Mouse (Mus musculus) CH12F3 (cell line): ENCODE results near the gene Plekhh3.

Experiments
- in situ Hi-C: fragments of 300-500 bp; cut with MboI; formaldehyde crosslinking; loops from 2 replicates; pipeline ENCODE4 v1.14.3; 2020; ENCODE audit warnings: low sequenced_read_pairs

Plekhh3 gene

DNA sequence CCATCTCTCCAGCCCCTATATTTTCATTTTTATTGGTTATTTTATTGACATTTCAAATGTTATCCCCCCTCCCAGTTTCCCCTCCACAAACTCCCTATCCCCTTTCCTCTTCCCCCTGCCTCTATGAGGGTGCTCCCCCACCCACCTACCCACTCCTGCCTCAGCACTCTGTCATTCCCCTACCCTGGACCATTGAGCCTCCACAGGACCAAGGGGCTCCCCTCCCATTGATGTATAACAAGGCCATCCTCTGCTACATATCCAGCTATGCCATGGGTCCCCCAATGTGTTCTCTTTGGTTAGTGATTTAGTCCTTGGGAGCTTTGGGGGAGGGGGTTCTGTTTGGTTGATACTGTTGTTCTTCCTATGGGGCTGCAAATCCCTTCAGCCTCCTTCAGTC is 16.5 kb downstream of the Plekhh3 start:
- in situ Hi-C loops, result no loop called here

DNA sequence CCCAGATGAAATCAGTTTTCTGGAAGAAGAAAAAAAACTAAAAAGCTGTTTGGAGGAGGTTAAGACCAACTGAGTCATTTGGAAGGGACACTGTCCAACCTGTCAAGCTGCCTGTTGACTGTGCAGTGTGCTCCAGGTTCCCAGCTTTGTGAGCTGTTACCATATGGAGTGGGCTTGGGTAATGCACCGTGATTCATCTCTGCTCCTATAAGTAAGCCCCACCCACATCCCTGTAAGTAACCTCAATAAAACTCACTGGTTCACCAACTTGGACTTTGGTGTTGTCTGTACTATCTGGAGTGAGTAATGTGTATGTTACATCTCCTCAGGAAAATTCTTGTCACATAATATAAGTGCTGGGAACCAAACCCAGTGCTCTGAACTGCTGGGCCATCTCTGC is 18.3 kb downstream of the Plekhh3 start:
- in situ Hi-C loops, result no loop called here

DNA sequence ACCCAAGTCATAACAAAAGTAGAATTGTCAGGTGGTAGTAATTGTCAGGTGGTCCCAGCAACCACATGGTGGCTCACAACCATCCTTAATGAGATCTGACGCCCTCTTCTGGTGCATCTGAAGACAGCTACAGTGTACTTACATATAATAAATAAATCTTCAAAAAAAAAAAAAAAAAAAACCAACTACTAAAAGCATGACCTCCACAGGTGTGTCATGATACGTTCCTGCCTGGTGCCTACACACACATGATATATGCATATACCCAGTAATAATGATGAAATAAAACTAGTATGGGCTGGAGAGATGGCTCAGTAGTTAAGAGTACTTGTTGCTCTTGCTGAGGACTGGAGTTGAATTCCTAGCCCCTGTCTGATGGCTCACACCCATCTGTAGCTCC is 20.1 kb downstream of the Plekhh3 start:
- in situ Hi-C loops, result no loop called here

DNA sequence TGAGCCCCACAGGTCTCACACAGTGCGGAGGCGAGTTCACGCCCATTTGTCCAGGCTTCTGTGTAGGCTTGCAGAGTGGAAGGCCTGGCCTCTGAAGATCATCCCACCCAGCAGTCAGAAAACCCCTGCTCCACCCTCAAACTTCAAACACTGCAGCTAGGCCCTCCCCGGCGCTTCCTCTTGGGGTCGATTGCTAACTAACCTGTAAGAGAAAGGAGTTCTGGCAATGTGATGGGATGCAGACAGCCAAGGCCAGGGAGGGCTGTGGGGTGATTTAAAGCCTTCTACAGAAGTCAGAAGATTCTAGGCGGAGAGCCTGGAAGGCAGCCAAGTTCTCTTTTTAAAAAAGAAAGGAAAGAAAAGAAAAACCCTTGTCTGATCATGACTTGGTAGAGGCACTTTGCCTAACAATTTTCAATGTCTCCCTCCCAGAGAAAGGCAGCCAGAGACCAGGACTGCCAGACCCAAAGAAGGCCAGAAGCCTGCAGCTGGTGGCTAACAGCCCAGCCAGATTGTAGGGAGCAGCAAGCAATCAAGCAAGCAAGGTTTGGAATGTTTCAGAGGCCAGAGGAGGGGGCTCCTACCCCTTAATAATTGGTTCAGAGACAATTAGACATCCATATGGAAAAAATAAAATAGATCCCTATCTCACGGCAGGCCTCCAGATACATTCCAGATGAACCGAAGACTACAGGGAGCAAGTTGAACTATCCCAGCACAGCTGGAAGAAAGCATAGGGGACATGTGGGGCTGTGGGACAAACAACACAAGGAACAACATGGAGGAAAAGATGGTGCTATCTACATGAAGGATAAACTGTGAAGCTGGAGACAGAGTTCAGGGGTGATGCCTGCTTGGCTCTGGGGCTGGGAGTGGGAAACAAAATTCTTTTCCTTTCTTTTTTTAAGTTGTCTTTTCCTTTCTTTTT is 21.7 kb downstream of the Plekhh3 start:
- in situ Hi-C loops, result no loop called here

DNA sequence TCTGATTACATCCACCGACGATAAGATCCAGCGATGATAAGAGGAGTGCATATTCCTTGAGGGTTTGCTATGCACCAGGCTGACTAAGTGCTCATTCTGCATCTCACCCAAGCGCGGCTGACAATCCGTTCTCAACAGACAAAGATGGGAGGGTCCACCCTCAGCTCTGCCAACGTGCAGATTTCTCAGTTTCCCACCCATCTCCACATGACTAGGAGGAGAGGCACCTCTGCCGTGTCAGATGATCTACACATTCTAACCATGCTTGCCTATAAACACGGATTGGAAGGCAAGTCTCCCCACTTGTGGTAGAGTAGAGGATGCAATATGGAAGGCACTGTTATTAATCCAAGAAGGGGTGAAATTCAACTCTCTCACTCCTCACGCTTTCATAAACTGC is 22.4 kb downstream of the Plekhh3 start:
- in situ Hi-C loops, result no loop called here

DNA sequence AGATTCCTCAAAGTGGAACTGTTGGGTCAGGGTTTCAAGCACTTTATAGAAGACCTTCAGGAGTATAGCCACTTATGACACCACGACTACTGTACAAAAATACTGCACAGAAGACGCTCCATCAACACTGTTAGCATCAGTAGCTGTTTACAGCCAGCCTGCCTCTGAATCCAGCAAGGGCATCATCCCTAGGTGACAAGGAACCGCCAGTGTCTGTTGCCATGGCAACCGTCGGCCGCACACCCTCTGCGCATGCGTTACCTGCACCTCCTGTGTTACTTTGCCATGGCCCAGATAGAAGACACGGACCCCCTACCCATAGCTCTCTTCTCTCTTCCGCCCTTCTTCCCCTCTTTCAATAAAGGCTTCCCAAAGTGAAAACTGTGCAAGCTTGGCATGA is 24.8 kb downstream of the Plekhh3 start:
- in situ Hi-C loops, result no loop called here

DNA sequence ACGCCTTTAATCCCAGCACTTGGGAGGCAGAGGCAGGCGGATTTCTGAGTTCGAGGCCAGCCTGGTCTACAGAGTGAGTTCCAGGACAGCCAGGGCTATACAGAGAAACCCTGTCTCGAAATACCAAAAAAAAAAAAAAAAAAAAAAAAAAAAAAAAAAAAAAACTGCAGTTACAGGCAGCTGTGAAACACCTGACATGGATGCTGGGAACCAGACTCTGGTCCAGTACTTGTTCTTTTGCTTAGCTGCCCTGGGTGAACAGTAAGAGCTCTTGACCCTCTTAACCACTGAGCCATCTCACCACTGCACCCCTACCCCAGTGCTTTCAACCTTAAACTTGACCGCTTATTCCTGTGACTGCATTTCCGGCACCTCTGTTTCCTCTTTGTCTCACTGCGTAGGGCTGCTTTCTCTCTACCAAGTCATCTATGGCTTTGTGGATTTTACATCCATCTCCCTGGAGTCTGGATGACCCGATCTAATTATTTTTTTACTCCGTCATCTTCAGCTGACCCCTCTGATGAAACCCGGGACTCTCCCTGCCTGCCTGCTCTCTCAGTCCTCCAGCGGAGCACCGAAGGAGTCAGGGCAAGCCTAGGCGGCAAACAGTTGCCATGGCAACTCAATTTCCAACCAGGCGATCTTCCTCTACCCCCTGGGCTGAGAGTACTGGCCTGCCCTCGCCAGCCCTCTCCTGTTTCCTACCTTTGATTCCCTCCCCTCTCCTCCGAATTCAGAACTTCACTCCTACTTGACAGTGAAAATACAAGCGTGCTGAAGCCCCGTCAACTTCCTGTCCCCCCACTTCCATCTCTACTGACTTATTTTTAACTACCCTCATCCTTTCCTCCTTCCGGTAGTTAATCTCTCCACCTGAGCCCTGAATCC is 27.6 kb downstream of the Plekhh3 start:
- in situ Hi-C loops, result no loop called here

DNA sequence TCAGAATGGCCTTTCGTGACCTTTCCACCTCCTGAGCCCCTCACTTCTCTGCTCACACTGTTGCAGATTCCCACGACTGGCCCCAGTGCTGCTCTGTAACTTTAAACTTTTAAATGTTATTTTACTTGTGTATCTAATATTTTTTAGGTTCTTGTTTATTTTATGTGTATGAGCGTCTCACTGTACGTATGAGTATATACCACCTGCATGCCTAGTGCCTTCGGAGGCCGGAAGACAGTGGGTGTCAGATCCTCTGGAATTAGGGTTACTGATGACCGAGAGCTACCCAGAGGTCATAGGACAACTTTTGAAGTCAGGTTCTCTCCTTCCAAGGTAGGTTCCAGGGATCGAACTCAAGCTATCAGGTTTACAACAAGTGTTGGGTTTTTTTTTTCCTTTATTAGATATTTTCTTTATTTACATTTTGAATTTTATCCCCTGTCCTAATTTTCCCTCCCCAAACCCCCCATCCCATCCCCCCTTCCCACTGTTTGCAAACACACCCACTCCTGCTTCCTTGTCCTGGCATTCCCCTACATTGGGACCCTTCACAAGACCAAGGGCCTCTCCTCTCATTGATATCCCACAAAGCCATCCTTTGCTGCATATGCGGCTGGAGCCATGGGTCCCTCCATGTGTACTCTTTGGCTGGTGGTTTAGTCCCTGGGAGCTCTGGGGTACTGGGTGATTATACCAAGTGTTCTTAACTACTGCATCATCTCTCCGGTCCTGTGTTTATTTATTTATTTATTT is 28.8 kb downstream of the Plekhh3 start:
- in situ Hi-C loops, result no loop called here

DNA sequence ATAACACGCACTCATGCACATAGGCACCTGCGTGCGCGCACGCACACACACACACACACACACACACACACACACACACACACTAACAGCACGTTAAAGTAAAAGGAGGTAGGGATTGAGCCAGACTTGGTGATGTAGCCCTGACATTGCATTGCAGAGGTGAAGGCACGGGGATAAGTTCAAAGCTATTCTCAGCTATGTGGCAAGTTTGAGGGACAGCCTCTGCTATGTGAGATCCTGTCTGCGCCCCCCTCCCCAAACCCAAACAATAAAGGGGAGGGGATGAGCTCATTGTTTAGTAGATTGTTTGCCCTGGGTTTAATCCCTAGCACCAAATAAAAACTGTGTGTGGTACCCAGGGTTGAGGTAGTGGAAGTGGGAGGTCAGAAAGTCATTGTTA is 30.1 kb downstream of the Plekhh3 start:
- in situ Hi-C loops, result no loop called here

DNA sequence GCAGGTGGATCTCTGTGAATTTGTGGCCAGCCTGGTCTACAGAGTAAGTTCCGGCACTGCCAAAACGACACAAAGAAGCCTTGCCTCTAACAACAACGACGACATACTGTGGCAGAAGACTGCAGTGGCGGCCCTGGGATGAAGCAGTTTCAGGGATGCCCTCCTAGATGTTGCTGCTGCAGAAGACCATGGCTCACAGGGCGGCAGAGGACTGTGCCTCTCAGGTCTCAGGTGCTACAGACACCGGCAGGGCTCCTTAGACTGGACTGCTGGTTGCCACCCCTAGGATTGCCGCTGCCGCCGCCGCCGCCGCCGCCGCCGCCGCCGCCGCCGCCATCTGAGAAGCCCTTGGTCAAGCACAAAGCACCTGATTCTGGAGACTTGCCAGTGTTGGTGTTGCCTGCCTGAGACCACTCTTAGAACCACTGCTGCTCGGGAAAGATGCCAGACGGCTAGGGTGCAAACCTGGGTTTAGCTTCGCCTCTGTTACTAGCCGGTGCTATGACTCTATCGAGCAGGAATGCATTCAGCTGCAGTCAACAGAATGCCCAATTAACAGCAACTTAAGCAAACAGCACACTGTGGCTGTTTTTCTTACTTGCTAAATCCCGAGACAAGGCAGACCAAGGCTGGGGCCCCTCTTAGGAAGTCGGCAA is 30.9 kb downstream of the Plekhh3 start:
- in situ Hi-C loops, result no loop called here

DNA sequence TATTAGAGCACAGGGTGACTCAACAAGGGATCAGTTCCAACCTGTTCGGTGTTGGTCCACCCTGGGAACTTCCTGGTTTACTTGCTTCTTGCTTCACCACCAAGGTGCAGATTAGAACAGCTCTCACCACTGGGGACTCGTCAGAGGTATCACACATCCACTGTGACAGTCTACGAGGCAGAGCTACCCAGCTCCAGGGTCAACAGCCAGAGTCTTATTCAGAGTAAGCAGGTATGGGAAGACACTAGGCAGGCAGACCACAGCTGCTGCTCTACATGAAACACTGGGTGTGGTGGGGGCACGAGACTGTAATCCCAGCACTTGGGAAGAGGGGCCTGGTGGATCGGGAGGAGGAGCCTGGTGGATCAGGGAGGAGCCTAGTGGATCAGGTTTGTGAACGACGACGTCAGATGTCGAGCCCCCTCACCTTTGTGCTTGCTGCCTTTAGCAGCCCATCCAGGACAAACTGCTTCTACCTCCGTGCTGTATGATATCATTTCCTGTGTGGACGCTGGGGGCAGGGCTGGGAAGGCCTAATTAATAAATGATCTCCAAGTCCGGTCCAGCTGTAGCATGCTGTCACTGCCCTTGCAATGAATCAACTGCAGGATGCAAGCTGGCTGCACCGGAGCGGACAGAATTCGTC is 32.5 kb downstream of the Plekhh3 start:
- in situ Hi-C loops, result no loop called here

DNA sequence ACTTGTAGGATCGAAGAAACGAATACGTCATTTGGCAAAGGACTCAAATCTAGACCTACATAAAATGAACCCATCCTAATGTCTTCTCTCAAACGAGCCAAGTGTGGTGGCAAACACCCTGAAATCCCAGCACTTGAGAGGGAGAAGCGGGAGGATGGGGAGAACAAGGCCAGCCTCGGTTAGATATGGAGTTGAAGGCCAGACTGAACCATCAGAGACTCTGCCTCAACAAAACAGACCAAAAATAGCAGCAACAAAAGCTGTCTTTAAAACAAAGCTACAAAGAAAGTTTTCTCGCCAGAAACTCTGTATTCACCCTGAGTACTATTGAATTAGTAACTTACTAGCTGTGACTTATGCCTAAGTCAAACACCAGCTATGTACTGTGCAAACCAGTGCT is 34.2 kb downstream of the Plekhh3 start:
- in situ Hi-C loops, result no loop called here

DNA sequence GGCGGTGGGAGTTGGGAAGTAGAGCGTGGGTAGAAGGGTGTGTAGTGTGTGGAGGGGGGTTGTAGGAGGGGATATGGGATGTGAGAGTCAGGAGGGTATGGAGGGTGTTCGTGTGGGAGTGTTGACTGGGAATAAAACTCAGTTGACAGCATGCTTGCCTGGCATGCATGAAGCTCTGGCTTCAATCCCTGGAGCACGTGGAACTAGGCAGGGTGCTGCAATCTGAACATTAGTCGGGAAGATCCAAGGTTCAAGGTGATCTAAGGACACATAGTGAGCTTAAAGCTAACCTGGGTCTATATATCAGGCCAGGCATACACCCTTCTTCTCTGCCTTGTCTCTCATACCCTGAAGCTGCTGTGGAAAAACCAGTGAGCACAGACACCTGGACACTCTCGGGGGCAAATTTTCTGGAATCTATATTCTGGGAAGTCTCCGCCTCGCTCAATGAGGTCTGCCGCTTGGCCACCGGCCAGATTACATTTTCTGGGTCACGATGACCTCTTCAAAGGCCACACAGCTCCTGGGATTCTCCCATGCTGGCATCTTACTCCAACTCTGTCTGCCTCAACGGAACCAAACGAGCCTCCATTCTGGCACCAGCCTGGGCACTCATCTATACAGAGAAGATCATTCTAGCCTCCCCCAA is 36.8 kb downstream of the Plekhh3 start:
- in situ Hi-C loops, result no loop called here

DNA sequence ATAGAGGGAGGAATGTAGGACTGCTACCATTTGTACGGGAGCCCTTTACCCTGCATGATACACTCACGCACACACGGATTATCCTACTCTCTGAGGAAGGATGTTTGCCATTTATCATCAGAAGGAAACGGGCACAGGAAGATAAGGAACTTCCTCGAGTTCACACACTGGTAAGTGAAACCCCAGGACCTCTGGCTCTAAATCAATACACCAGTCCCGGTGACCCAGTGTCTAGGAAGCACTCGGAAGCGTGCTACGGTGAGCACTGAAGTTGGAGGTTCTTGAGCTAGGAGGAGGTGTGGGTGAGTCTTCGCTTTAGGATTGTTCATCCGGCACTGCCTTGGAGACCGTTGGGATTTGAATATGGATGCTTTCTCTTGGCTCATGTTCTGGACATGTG is 38.1 kb downstream of the Plekhh3 start:
- in situ Hi-C loops, result no loop called here

DNA sequence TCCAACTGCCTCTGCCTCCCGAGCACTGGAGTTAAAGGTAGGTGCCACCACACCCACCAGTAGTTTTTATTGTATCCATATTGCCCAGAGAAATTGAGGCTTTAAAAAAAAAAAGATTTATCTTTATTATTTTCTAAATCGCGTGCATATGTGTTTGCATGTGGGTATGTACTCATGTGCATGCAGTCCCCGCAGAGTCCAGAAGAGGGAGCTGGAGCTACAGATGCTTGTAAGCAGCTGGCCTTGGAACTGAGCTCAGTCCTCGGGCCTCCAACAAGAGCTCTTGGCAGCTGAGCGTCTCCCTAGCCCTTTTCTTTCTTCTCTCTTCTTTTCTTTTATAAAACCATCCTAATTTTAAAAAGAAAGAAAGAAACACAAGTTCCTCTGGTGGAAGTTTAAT is 39.5 kb downstream of the Plekhh3 start:
- in situ Hi-C loops, result no loop called here

DNA sequence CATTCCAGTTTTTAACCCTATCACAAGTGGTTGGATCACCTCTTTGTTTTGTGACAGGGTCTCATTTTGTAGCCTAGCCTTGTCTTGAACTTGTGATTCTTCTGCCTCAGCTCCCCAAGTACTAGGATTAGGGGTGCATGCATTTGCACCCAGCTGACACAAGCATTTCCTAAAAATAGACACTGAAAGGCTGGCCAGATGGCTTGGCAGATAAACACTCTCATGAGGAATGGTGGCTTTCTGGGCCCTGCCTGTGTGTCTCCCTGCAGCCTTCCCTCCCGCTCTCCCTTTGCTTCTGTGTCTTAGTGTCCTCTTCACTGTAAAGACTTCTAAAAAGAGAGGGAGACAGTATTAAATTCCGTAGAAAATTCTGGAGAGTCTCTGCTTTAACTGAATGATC is 40.0 kb downstream of the Plekhh3 start:
- in situ Hi-C loops, result no loop called here

DNA sequence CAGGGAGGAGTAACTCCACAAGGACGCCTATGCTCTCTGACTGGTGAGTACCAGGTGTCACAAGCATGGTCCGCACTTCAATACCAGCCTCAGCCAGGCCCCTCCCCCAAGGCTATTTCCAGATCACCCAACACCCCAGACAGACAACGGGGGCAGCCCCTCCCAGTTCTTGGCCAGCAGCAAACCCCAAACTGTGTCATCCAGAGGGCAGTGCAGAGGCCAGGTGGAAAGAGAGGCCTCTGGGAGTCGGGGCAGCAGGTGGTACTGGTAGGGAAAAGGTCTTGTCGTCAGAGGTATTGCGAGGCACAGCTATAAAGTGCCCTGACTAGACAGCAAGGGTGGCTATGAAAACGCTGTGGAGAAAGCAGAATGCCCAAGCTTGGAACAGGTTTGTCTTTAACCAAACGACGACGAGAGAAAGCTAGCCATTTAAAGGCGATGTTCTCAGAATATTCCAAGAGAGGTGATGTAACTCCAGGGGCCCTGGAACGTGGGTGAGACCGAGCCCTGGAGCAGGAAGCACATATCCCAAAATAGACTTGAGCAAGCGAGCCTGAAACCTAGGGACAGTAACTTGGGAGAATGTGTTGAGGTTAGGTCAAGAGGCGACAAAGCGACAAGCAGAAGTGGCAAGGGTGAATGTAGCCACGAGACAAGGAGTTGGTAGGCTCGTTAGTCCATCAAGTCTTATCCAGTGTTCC is 40.9 kb downstream of the Plekhh3 start:
- in situ Hi-C loops, result no loop called here

DNA sequence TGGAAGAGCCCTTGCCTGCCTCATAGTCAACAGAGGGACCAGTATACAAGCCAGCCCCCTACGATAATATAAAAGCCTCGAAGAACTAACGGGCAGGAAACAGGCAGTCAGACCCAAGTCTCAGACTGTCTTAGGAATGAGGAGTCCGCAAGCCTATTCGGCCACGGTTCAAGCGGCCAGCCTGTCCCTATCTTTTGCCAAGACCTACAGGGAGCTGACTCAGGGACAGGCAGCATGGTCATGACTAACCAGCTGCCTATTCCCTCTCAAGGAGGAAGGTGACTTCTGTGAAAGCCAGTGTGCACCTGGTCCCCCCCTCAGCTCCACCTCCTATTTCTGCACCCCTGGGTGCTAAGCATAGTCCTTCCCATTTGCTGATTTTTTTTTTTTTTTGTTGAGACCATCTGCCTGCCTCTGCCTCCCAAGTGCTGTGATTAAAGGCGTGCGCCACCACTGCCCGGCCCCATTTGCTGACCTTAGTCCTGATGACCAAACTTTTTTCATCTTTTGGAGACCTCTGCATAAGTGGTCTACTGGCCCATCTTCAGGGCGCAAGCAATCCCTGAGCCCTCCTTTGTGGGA is 42.1 kb downstream of the Plekhh3 start:
- in situ Hi-C loops, result no loop called here

DNA sequence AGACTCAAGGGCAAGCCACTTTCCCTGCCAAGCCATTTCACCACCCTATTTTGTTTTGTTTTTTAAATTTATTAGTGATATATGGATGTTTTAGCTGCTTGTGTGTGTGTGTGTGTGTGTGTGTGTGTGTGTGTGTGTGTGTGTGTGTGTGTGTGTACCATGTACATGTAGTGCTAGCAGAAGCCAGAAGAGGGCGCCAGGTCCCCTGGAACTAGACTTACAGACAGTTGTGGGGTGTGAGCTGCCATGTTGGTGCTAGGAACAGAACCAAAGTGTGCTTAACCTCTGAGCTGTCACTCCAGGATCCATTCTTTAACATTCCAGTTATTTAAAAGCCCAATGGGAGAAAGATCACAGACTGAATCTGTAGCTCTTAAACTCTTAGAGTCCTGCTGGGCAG is 44.1 kb downstream of the Plekhh3 start:
- in situ Hi-C loops, result no loop called here
